Mouse (Mus musculus) liver, embryonic 14.5 days (tissue): ENCODE measurements at regions not wholly inside any gene's neighbourhood (a gene's known extent, or its start where the extent isn't known, plus 50 kb on each side); places are given as distances from the start of the nearest gene placed in this dataset.
A peak's percentile ranks its signal among the peaks of the same experiment; 100 is the strongest.

Experiments
- ATAC-seq: fragments of 200-750 bp; cut with Nextera tagmentation; 2 replicates; pipeline ENCODE4 v1.8.0; 2017; ENCODE audit warnings: moderate number of reproducible peaks, mild to moderate bottlenecking, moderate library complexity; ENCODE audit not compliant: insufficient read depth
- DNase-seq, 3 experiments: peaks; one replicate each; pipeline ENCODE4 v3.0.0-alpha.2; 2012 to 2013; ENCODE audit warnings: low read depth in 3 of 3, low spot score in 3 of 3
- H3K27ac ChIP-seq: fragments of 300-500 bp; sonication (generic); 2 replicates; pipeline ENCODE4 v1.5.1; 2014; ENCODE audit warnings: moderate library complexity, mild to moderate bottlenecking, control low read depth, inconsistent platforms
- H3K27me3 ChIP-seq: fragments of 300-500 bp; sonication (generic); 2 replicates; pipeline ENCODE4 v1.6.1; 2014; ENCODE audit warnings: mild to moderate bottlenecking, low read length, moderate library complexity; ENCODE audit not compliant: control insufficient read depth, insufficient read depth
- H3K36me3 ChIP-seq: fragments of 300-500 bp; sonication (generic); replicated peaks from 2 replicates; pipeline ENCODE4 v1.6.1; 2014; ENCODE audit warnings: low read depth; ENCODE audit not compliant: control insufficient read depth, insufficient read depth
- H3K4me1 ChIP-seq, 2 experiments: fragments of 200-500 bp in 1 of 2; fragments of 300-500 bp in 1 of 2; sonication (generic) in 1 of 2; replicated peaks; 2 replicates each; pipeline ENCODE4 v1.6.1; 2012 to 2014; ENCODE audit warnings: antibody characterized with exemption in 1 of 2, inconsistent platforms in 1 of 2, low read length in 1 of 2; ENCODE audit not compliant: control insufficient read depth in 2 of 2, insufficient read depth in 2 of 2
- H3K4me2 ChIP-seq: fragments of 300-500 bp; sonication (generic); 2 replicates; pipeline ENCODE4 v1.6.1; 2014; ENCODE audit warnings: low read depth, mild to moderate bottlenecking, control low read depth, moderate library complexity
- H3K4me3 ChIP-seq, 2 experiments: fragments of 200-500 bp in 1 of 2; fragments of 300-500 bp in 1 of 2; sonication (generic) in 1 of 2; 2 replicates each; pipeline ENCODE4 v1.5.1; 2012 to 2014; ENCODE audit warnings: low read depth in 2 of 2, low read length in 2 of 2, mild to moderate bottlenecking in 2 of 2, control low read depth in 1 of 2, inconsistent platforms in 1 of 2, moderate library complexity in 1 of 2; ENCODE audit not compliant: insufficient read depth in 1 of 2
- H3K9ac ChIP-seq: fragments of 300-500 bp; sonication (generic); replicated peaks from 2 replicates; pipeline ENCODE4 v1.6.1; 2014; ENCODE audit warnings: mild to moderate bottlenecking, control low read depth, moderate library complexity
- H3K9me3 ChIP-seq: fragments of 300-500 bp; sonication (generic); 2 replicates; pipeline ENCODE4 v1.6.1; 2016; ENCODE audit warnings: low read length, mixed read lengths; ENCODE audit not compliant: control insufficient read depth
- CTCF ChIP-seq: IDR thresholded peaks from 2 replicates; pipeline ENCODE4 v1.5.1; 2016; ENCODE audit warnings: antibody characterized with exemption, low read depth, control low read depth
- EP300 ChIP-seq: IDR thresholded peaks from 2 replicates; pipeline ENCODE4 v1.6.1; 2016; ENCODE audit warnings: antibody characterized with exemption, low read depth
- WGBS: fragments of 180-500 bp; shearing (Covaris S2); extraction: QIAGEN DNeasy Blood & Tissue Kit; methylation state at CpG from one replicate; pipeline ENCODE4 v1.1.7; 2014; ENCODE audit not compliant: insufficient replicate concordance; 5-methylcytosine and 5-hydroxymethylcytosine counted together

DNA sequence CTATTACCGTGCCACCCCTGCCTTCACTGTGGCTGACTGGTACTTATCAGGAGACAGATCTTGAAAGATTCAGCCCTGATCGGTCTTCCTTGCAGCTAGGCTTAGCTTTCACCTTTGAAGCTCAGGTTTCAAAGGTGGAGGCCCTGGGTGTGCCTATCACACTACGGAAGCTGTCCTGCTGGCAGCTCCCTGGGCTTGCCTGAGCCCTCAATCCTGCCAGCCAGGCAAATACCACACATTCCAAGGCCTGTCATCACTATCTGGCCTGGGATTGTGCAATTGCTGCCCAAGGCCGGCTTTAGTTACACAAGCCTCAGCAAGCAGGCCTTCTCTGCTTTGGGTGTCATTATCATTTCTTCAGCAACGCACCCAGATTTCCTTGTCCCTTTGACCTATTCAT is 390.6 kb upstream of the Mmadhc start:
- no peaks in the 10 kb centered on the region for H3K9me3 ChIP-seq
- peak in 1 of 3 experiments; percentile 17 for DNase-seq
- H3K4me3 ChIP-seq: no peak overlapping the region
- 44% methylated on average over 5 of the region's 5 CpGs for WGBS
- H3K27ac ChIP-seq: no peak overlapping the region
- H3K4me2 ChIP-seq: no peak overlapping the region
- no peaks in the 10 kb centered on the region for H3K36me3 ChIP-seq
- H3K9ac ChIP-seq: no peak overlapping the region
- H3K27me3 ChIP-seq: no peaks in the 10 kb centered on the region
- TF ChIP-seq CTCF: no peak
- TF ChIP-seq EP300: no peak
- no peaks in the 10 kb centered on the region for H3K4me1 ChIP-seq
- no peak for ATAC-seq

DNA sequence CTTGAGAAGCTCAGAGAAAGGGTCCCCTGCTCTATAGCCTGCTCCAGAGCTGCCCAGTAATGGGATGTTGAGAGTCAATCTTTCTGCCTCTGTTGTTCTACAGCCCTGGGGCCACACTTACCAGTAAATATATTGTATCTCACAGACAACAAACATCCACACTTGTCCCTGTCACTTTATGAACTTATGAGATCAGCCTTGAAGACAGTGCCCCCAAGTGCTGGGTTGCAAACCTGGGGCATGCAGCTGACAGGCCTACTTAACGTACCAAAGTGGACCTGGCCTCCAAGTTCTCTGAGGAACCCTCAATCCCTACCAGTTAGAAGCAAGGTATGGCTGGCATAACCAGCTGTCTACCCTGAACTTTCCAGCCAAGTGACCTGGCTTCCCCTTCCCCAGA is 380.9 kb upstream of the Mmadhc start:
- H3K4me1 ChIP-seq: no peaks in the 10 kb centered on the region
- no peak overlapping the region for H3K27ac ChIP-seq
- no peak for DNase-seq
- H3K9ac ChIP-seq: no peak overlapping the region
- H3K4me2 ChIP-seq: no peak overlapping the region
- ATAC-seq: no peak
- TF ChIP-seq CTCF (no peak), EP300 (no peak)
- no peaks in the 10 kb centered on the region for H3K27me3 ChIP-seq
- no peaks in the 10 kb centered on the region for H3K9me3 ChIP-seq
- no peak overlapping the region for H3K4me3 ChIP-seq
- whole genome bisulfite sequencing: 50% methylated on average over 1 of the region's 1 CpGs
- H3K36me3 ChIP-seq: no peaks in the 10 kb centered on the region

DNA sequence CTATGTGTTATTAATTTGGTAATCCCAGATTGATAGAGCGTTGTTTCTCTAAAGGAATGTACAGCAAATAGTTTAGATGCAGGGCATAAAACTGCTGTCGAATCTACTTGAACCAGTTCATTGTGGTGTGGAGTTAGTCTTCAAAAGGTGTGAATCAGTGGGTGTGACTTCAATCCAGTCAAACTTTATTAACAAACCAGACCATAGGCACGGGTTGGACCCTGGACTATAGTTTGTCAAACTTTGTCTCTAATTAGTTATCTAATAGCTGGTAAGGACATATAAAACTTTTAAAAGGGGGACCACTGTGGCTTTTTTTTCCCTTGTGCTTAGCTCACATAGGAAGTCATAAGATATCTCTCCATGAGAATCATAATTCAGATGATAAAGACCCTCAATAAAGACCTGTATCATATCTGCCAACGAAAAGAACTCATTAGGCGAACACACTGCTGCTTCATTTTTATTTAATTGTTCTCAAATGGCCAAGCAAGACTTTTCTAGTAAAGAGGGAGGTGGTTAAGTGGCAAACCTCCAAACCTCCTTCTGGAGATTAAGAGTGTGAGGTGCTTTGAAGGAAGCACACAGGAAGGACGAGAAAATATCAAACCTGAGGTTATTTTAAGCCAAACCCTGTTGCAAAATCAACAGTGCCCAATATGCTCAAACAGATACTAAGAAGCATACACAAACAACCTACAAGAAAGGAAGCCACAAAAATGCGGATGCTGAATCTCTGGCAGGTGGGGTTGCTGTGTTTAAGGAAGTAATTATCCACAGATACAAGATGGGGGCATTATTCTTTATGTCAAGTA is 379.3 kb upstream of the Mmadhc start:
- DNase-seq (no peak), ATAC-seq (no peak)
- no peaks in the 10 kb centered on the region for H3K36me3 ChIP-seq
- no peak overlapping the region for H3K4me2 ChIP-seq
- H3K4me1 ChIP-seq: no peaks in the 10 kb centered on the region
- WGBS: 47% methylated on average over 7 of the region's 7 CpGs
- H3K27ac ChIP-seq: no peak overlapping the region
- TF ChIP-seq CTCF (no peak), EP300 (no peak)
- H3K9ac ChIP-seq: no peak overlapping the region
- H3K9me3 ChIP-seq: no peaks in the 10 kb centered on the region
- H3K4me3 ChIP-seq: no peak overlapping the region
- H3K27me3 ChIP-seq: no peaks in the 10 kb centered on the region

DNA sequence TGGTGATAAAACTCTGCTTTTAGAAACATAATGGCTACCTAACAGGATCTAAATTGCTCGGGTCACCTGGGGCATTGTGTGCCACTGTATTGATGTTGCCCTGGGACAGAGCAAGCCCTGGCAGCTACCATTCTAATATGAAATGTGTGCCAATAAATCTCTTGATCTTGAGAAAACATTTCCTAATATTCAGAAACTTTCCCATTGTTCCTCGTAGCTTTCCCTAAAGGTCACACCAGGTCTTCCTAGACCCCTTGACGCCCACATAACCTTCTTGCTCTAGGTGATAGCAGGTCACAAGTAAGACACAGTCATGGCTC is 378.2 kb upstream of the Mmadhc start:
- Histone ChIP-seq H3K27me3 (no peaks in the 10 kb centered on the region), H3K9ac (no peak overlapping the region), H3K9me3 (no peaks in the 10 kb centered on the region), H3K27ac (no peak overlapping the region), H3K4me1 (0 out of 4 replicates have a peak, but pooled peaks cover 0 to 2% of the 10 kb centered on the region in 2 experiments), H3K4me2 (no peak overlapping the region), H3K36me3 (no peaks in the 10 kb centered on the region), H3K4me3 (no peak overlapping the region)
- ATAC-seq (no peak), DNase-seq (no peak)
- WGBS: 62% methylated on average over 3 of the region's 3 CpGs
- no peak for TF ChIP-seq EP300
- no peak for TF ChIP-seq CTCF

DNA sequence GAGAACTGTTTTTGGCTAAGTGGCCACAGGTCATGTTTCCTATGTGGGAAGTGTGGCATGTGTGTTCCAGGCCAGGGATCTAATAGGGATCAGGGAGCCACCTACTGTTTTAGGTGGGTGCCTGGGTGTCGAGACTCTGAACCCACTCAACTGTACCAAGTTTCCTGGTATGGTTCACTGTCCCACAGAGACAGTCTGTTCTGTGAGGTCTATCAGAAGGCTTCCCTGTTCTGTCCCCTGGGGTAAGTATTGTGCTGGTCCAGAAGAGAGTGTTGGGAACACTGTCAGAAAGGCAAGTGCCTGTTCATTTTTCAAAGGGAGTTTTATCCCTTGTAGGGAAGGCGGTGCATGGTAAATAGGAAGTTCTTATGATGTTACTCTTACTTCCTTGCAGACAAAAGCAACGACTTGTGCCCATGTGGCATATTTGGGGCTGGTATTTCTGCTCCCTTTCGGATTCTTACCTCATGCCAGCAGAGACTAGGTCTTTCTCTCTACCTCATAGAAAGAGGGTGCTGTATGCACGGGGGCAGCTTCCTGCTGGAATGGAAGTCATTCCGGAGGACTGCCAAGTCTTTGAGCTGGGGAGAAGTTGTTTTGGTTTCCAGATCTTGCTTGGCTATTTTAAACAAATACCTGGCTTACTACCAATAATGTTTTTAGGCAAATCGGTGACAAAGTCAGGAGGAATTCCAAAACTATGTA is 377.7 kb upstream of the Mmadhc start:
- Histone ChIP-seq H3K9ac (no peak overlapping the region), H3K4me1 (0 out of 4 replicates have a peak, but pooled peaks cover 0 to 2% of the 10 kb centered on the region in 2 experiments), H3K27me3 (no peaks in the 10 kb centered on the region), H3K36me3 (no peaks in the 10 kb centered on the region), H3K4me3 (no peak overlapping the region), H3K9me3 (no peaks in the 10 kb centered on the region), H3K4me2 (no peak overlapping the region), H3K27ac (no peak overlapping the region)
- DNase-seq (no peak), ATAC-seq (no peak)
- TF ChIP-seq CTCF: no peak
- TF ChIP-seq EP300: no peak
- WGBS: 56% methylated on average over 7 of the region's 7 CpGs
